Mouse (Mus musculus) thymus, postnatal 10 days (tissue): Measurements from ENCODE around the gene Tchp.

Source experiments
- DNase-seq, 2 experiments: peaks; one replicate each; pipeline ENCODE4 v3.0.0; 2021; ENCODE audit warnings: low spot score in 2 of 2

Gene Tchp

GRCm38 (mm10) chr5:114738707-114739241 lies 31.2 kb downstream of the Tchp start:
- DNase-seq = no peak

GRCm38 (mm10) chr5:114740595-114740994 lies 33.0 kb downstream of the Tchp start:
- DNase-seq = no peak

GRCm38 (mm10) chr5:114742572-114742971 lies 35.0 kb downstream of the Tchp start:
- no peak for DNase-seq

- no peak for DNase-seq
These were observed 35.6 kb downstream of the Tchp start for GRCm38 (mm10) chr5:114742998-114743696.

GRCm38 (mm10) chr5:114743697-114744090 lies 36.1 kb downstream of the Tchp start:
- no peak for DNase-seq

GRCm38 (mm10) chr5:114745581-114745980 lies 38.0 kb downstream of the Tchp start:
- no peak for DNase-seq

- no peak for DNase-seq
These were observed 39.3 kb downstream of the Tchp start for GRCm38 (mm10) chr5:114746886-114747285.

- no peak for DNase-seq
These were observed 40.0 kb downstream of the Tchp start for GRCm38 (mm10) chr5:114747521-114747920.

- DNase-seq = no peak
These were observed 42.8 kb downstream of the Tchp start for GRCm38 (mm10) chr5:114750325-114750724.

- DNase-seq = no peak
These were observed 44.8 kb downstream of the Tchp start for GRCm38 (mm10) chr5:114752397-114752796.

GRCm38 (mm10) chr5:114753384-114753783 lies 45.8 kb downstream of the Tchp start:
- no peak for DNase-seq

GRCm38 (mm10) chr5:114759536-114760090 lies 52.1 kb downstream of the Tchp start:
- no peak for DNase-seq

GRCm38 (mm10) chr5:114761980-114762379 lies 54.4 kb downstream of the Tchp start:
- DNase-seq = no peak

GRCm38 (mm10) chr5:114764812-114765735 lies 57.5 kb downstream of the Tchp start:
- no peak for DNase-seq

GRCm38 (mm10) chr5:114766686-114767085 lies 59.1 kb downstream of the Tchp start:
- no peak for DNase-seq

- no peak for DNase-seq
These were observed 59.6 kb downstream of the Tchp start for GRCm38 (mm10) chr5:114767185-114767584.

- peak in 1 of 2 experiments; percentile 28 for DNase-seq
These were observed 62.2 kb downstream of the Tchp start for GRCm38 (mm10) chr5:114769786-114770185.

GRCm38 (mm10) chr5:114771796-114772195 lies 64.2 kb downstream of the Tchp start:
- DNase-seq = no peak
